Mouse (Mus musculus) heart, embryonic 16.5 days (tissue): ENCODE measurements at regions not wholly inside any gene's neighbourhood (a gene's known extent, or its start where the extent isn't known, plus 50 kb on each side); places are given as distances from the start of the nearest gene placed in this dataset.

Experiments
- ATAC-seq: fragments of 200-750 bp; cut with Nextera tagmentation; replicated peaks from 2 replicates; pipeline ENCODE4 v1.8.0; 2017; ENCODE audit warnings: moderate number of reproducible peaks; ENCODE audit not compliant: insufficient read depth, low FRiP score; ENCODE audit errors: extremely low read depth
- H3K27ac ChIP-seq: fragments of 300-500 bp; sonication (generic); 2 replicates; pipeline ENCODE4 v1.5.1; 2014; ENCODE audit warnings: mild to moderate bottlenecking, low read length, control low read depth, moderate library complexity
- H3K27me3 ChIP-seq: fragments of 300-500 bp; sonication (generic); 2 replicates; pipeline ENCODE4 v1.6.1; 2014; ENCODE audit warnings: low read length, mixed read lengths; ENCODE audit not compliant: control insufficient read depth, insufficient read depth
- H3K36me3 ChIP-seq: fragments of 300-500 bp; sonication (generic); 2 replicates; pipeline ENCODE4 v1.6.1; 2014; ENCODE audit not compliant: control insufficient read depth, insufficient read depth
- H3K4me1 ChIP-seq: fragments of 300-500 bp; sonication (generic); 2 replicates; pipeline ENCODE4 v1.6.1; 2014; ENCODE audit warnings: low read length, mixed read lengths; ENCODE audit not compliant: control insufficient read depth, insufficient read depth
- H3K4me2 ChIP-seq: fragments of 300-500 bp; sonication (generic); 2 replicates; pipeline ENCODE4 v1.6.1; 2014; ENCODE audit warnings: low read depth, mild to moderate bottlenecking, control low read depth, low read length
- H3K4me3 ChIP-seq: fragments of 300-500 bp; sonication (generic); 2 replicates; pipeline ENCODE4 v1.5.1; 2014; ENCODE audit warnings: mild to moderate bottlenecking, control low read depth, low read length
- H3K9ac ChIP-seq: fragments of 300-500 bp; sonication (generic); 2 replicates; pipeline ENCODE4 v1.6.1; 2014; ENCODE audit warnings: low read length, control low read depth
- H3K9me3 ChIP-seq: fragments of 300-500 bp; sonication (generic); replicated peaks from 2 replicates; pipeline ENCODE4 v1.6.1; 2016; ENCODE audit warnings: low read length; ENCODE audit not compliant: control insufficient read depth
- WGBS: fragments of 180-500 bp; shearing (Covaris S2); extraction: QIAGEN DNeasy Blood & Tissue Kit; methylation state at CpG from one replicate; pipeline ENCODE4 v1.1.7; 2014; 5-methylcytosine and 5-hydroxymethylcytosine counted together

DNA sequence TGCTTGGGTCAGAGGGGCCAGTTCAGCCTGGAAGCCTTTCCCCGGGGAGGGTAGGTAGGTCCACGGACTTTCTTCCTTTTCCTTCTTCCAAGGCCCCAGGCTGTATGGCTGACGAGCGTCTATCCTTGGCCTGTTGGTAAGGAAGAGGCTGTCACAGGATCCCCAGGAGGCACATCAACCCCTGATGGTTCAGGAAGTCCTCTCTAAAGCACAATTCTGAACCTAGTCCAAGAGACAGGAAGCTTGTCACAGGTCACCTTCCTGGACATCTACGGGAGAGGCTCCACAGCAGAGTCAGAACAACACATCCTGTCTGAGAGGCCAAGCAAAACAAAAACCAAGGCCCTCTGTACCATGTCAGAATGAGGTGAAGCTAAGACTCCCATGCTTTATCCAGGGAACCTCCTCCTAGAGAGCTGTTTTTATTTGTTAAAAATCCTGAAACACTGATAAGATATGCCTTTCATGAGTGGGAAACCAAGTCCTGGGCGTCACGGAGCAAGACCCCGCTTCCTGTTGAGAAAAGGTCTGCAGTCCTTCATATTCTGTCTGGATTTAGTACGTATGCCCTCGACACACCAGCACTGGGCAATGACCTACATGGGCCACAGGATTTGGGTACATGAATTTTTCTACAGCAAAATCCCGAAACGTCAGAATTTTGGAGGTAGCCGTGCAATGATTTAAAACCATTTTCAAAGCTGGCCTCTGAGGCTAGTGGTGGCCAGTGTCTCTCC is 52.0 kb upstream of the Snrk start:
- H3K4me1 ChIP-seq: no peaks in the 10 kb centered on the region
- H3K36me3 ChIP-seq: no peaks in the 10 kb centered on the region
- no peak overlapping the region for H3K4me2 ChIP-seq
- no peaks in the 10 kb centered on the region for H3K9me3 ChIP-seq
- 57% methylated on average over 13 of the region's 13 CpGs for WGBS
- no peaks in the 10 kb centered on the region for H3K27me3 ChIP-seq
- no peak overlapping the region for H3K4me3 ChIP-seq
- peak overlapping the region; percentile 67 for H3K27ac ChIP-seq
- ATAC-seq: peak; percentile 90
- H3K9ac ChIP-seq: no peak overlapping the region

DNA sequence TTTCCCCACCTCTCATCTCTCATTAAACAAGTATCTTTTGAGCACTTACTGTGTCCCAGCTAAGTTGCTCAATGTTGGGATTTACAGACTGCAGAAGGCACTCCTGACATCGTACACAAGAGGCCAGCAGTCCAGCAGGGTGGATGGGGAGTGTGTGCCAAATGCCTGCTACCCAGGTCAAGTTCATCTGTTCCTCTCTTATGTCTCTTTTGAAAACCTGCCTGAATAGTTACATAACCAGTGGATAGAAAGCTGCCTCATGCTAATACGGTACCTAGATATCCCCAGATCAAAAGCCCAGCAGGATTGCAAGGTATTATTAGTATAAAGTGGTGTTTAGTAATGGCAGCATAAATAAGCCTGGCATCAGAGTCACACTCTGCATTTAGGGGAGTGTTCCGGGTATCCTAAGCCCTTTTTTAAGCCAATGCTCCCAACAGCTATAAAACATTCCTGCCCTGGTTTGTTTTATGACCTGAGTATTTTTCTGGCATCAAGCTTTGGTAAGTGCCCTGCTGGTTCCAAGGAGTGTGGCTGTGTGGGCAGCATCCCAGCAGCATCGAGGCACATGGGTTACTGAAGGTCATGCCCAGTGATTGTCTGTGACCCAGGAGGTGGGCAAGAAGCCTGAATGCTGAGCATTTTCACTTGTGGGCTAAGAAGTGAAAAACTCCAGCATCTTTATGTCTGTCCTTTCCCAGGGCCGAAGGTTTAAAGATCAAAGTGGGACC is 59.1 kb upstream of the Pomgnt2 start:
- WGBS: 76% methylated on average over 5 of the region's 5 CpGs
- no peak for ATAC-seq
- Histone ChIP-seq H3K9ac (no peak overlapping the region), H3K27ac (no peak overlapping the region), H3K4me2 (no peak overlapping the region), H3K4me3 (no peak overlapping the region), H3K36me3 (no peaks in the 10 kb centered on the region), H3K27me3 (no peaks in the 10 kb centered on the region), H3K9me3 (no peaks in the 10 kb centered on the region), H3K4me1 (no peaks in the 10 kb centered on the region)

DNA sequence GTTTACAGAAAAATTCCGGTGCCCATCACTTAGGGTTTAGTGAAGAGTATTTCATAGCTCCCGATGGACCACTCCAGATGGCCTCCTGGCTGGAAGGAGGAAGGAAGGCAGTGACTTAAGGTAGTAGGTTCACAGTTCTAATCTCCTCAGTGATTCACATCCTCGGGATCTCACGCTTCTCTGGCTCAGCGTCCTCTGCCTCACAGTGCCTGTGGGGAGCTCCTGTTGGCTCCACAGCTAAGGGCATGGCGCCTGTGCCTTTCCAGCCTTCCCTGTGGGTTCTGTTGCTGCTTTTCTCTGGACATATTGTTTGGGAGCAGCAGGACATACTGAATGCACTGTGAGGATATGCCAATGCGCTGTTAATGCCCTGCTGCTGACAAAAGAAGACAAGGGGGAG is 54.8 kb upstream of the Pomgnt2 start:
- peaks cover 14% of the 10 kb centered on the region for H3K4me1 ChIP-seq
- no peaks in the 10 kb centered on the region for H3K36me3 ChIP-seq
- H3K27me3 ChIP-seq: no peaks in the 10 kb centered on the region
- no peak overlapping the region for H3K9ac ChIP-seq
- no peak overlapping the region for H3K27ac ChIP-seq
- H3K4me2 ChIP-seq: no peak overlapping the region
- 61% methylated on average over 7 of the region's 7 CpGs for WGBS
- no peaks in the 10 kb centered on the region for H3K9me3 ChIP-seq
- H3K4me3 ChIP-seq: no peak overlapping the region
- ATAC-seq: no peak

DNA sequence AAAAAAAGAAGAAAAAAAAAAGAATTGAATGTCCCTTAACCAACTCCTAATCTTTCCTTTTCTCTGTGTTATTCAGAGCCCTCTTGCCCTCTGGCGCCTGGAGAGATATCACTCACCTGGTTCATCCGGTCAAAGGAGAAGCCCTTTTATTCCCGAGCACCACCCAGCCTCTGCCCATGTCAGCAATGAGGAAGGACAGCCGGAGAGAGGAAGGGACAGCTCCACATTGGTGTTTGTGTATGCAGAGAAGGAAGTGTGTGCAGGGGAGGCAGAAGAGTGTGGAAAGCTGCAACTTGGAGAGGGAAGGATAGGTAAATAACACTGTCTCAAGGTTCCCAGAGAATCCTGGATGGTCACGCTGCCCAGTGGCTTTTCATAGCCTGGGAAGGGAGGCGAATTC is 54.2 kb upstream of the Pomgnt2 start:
- Histone ChIP-seq H3K27me3 (no peaks in the 10 kb centered on the region), H3K4me2 (no peak overlapping the region), H3K9me3 (no peaks in the 10 kb centered on the region), H3K4me3 (no peak overlapping the region), H3K27ac (no peak overlapping the region), H3K36me3 (no peaks in the 10 kb centered on the region), H3K4me1 (peaks cover 14% of the 10 kb centered on the region), H3K9ac (no peak overlapping the region)
- WGBS: 52% methylated on average over 6 of the region's 6 CpGs
- ATAC-seq: no peak

DNA sequence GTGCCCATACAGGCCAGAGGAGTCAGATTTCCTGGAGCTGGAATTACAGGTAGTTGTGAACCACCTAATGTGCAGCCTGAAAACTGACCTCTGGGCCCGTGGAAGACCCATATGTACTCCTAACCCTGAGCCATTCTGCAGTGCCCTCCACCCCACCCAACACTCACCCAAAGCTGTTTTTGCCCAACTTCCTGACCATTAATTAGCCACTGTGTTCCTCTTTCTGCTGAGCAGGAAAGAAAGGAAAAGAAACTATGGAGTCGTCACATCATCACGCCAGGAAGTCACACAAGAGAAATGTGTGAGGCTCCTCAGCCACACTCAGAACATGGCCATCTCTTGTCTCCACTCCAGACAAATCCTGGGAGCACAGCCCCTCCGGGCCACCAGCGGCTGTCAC is 52.1 kb upstream of the Pomgnt2 start:
- Histone ChIP-seq H3K27ac (no peak overlapping the region), H3K4me2 (no peak overlapping the region), H3K36me3 (no peaks in the 10 kb centered on the region), H3K9ac (no peak overlapping the region), H3K9me3 (no peaks in the 10 kb centered on the region), H3K4me3 (no peak overlapping the region), H3K4me1 (peaks cover 14% of the 10 kb centered on the region), H3K27me3 (no peaks in the 10 kb centered on the region)
- ATAC-seq: no peak
- 41% methylated on average over 5 of the region's 5 CpGs for WGBS

DNA sequence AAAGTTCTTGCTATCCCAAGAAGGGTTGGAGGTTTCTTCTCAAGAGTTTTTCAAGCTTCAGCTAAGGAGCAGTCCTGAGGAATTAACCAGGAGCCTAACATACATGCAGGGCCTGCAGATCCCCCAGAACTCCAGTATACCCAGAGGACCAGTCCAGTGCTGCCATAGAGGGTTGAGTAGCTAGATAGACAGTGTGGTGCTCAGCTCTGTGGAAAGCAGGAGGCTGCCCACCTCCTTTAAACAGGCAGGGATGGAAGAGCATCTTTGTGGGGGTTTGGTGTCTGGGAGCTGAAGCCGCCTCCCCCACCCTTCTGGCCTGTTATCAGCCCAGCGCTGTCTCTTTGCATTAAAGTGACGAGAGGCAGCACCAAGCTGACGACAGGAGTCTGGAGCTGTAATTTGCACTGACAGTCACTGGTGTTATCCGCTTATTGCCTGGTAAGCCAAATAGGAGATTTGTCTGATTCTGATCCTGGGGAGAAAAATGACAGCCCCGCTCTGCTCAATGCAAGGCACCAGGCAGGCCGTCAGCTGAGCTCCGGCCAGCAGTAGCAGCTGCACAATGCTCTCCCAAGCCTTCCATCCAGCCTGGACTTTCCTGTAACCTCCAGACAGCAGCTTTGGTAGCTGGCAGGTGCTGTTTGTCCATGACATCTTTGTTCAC is 51.2 kb upstream of the Pomgnt2 start:
- H3K36me3 ChIP-seq: no peaks in the 10 kb centered on the region
- no peak overlapping the region for H3K4me3 ChIP-seq
- no peaks in the 10 kb centered on the region for H3K9me3 ChIP-seq
- H3K4me1 ChIP-seq: peaks cover 14% of the 10 kb centered on the region
- peak overlapping the region; percentile 22; the same call in 1 of the 2 replicates for H3K4me2 ChIP-seq
- WGBS: 25% methylated on average over 8 of the region's 8 CpGs
- H3K27ac ChIP-seq: no peak overlapping the region
- peak overlapping the region; percentile 27; the same call in 1 of the 2 replicates for H3K9ac ChIP-seq
- H3K27me3 ChIP-seq: no peaks in the 10 kb centered on the region
- ATAC-seq: peak; percentile 41
